8 mouse cellular contexts compared by ENCODE assay signal in genomic region chr13:85288574-85288842, GRCm38 (mm10). TPM values are rescaled to one million over a fixed set of nuclear protein-coding genes. Genes with fewer than 3 reads are reported as not detected.
DNase-seq lines count a peak whose midpoint lies in the region; ATAC-seq and TF ChIP-seq lines count a peak whose summit lies in the region.

No protein-coding gene starts in this region.

- DNase-seq in cerebellum, adult 2 months, result no peak
- no peak for DNase-seq in cerebellum, adult 9-11 months
- peak; percentile 11 for DNase-seq in ovary, adult 18-20 months (ENCODE audit: low spot score)
- DNase-seq in ovary, postnatal 10 days (ENCODE audit: low spot score), result no peak
- DNase-seq in cerebellum, postnatal 10 days, result no peak

- no peaks in the 10 kb centered on the region for H3K4me1 ChIP-seq in cerebellum, adult 2 months (ENCODE audit: control insufficient read depth, insufficient read depth, low read length)
- H3K4me1 ChIP-seq in limb, embryonic 12.5 days (replicated peaks), result peaks cover 3% of the 10 kb centered on the region
- no peaks in the 10 kb centered on the region for H3K4me1 ChIP-seq in stomach, embryonic 15.5 days

- H3K27ac ChIP-seq in cerebellum, adult 2 months (ENCODE audit: insufficient read depth, low read length), result peak overlapping the region; percentile 86
- peak overlapping the region; percentile 100 for H3K27ac ChIP-seq in limb, embryonic 12.5 days
- peak overlapping the region; percentile 100 for H3K27ac ChIP-seq in stomach, embryonic 15.5 days

- ATAC-seq in limb, embryonic 12.5 days (ENCODE audit: insufficient number of reproducible peaks, insufficient read depth, low FRiP score, low TSS enrichment, low read depth), result no peak; the same call in 1 of the 2 replicates
- ATAC-seq in stomach, embryonic 15.5 days (ENCODE audit: insufficient read depth, low FRiP score, low read depth), result no peak
- ATAC-seq in erythroid progenitor cell, adult 5-6 weeks (replicated peaks; ENCODE audit: low FRiP score, poor library complexity, severe bottlenecking), result no peak

- peak overlapping the region; percentile 66 for H3K4me2 ChIP-seq in limb, embryonic 12.5 days
- H3K4me2 ChIP-seq in stomach, embryonic 15.5 days, result peak overlapping the region; percentile 62

- H3K36me3 ChIP-seq in limb, embryonic 12.5 days, result no peaks in the 10 kb centered on the region
- H3K36me3 ChIP-seq in stomach, embryonic 15.5 days, result no peaks in the 10 kb centered on the region

- H3K9me3 ChIP-seq in limb, embryonic 12.5 days, result no peaks in the 10 kb centered on the region
- H3K9me3 ChIP-seq in stomach, embryonic 15.5 days, result no peaks in the 10 kb centered on the region

- H3K27me3 ChIP-seq in cerebellum, adult 2 months (ENCODE audit: control insufficient read depth, insufficient read depth, low read length), result no peaks in the 10 kb centered on the region
- H3K27me3 ChIP-seq in limb, embryonic 12.5 days, result no peaks in the 10 kb centered on the region
- no peaks in the 10 kb centered on the region for H3K27me3 ChIP-seq in stomach, embryonic 15.5 days (replicated peaks)

- H3K9ac ChIP-seq in limb, embryonic 12.5 days (replicated peaks), result peak overlapping the region; percentile 95
- H3K9ac ChIP-seq in stomach, embryonic 15.5 days, result peak overlapping the region; percentile 100

- peak overlapping the region; percentile 97 for H3K4me3 ChIP-seq in cerebellum, adult 2 months (replicated peaks; ENCODE audit: insufficient read depth, low read depth, low read length)
- peak overlapping the region; percentile 99 for H3K4me3 ChIP-seq in limb, embryonic 12.5 days (replicated peaks)
- peak overlapping the region; percentile 99 for H3K4me3 ChIP-seq in stomach, embryonic 15.5 days (replicated peaks)

- TF ChIP-seq CTCF in cerebellum, adult 2 months (IDR thresholded peaks at IDR 0.05; ENCODE audit: borderline replicate concordance, insufficient read depth, low read depth, low read length), result no peak

- TF ChIP-seq POLR2A in cerebellum, adult 2 months (IDR thresholded peaks at IDR 0.05; ENCODE audit: borderline replicate concordance, insufficient read depth, low read length), result no peak

- under 1% methylated on average over 35 of the region's 35 CpGs for WGBS in cerebellum, adult 2 months
- WGBS in limb, embryonic 12.5 days, result under 1% methylated on average over 35 of the region's 35 CpGs
- under 1% methylated on average over 35 of the region's 35 CpGs for WGBS in stomach, embryonic 15.5 days

RNA-seq across cellular contexts. Expression of gene Rasa1, which starts 0.4 kb away (rescaled TPM):
- 40.9 and 43.8 TPM in 2 replicates for polyA plus RNA-seq in cerebellum, adult 2 months (2012; rRNA removed)
- polyA plus RNA-seq in limb, embryonic 12.5 days (2016; fragmentation: Nextera tagmentation; extraction: Ambion mirVana), result 54.6 and 61.3 TPM in 2 replicates
- polyA plus RNA-seq in stomach, embryonic 15.5 days (2015; fragmentation: Nextera tagmentation; extraction: Ambion mirVana), result 39.0 and 41.0 TPM in 2 replicates
- total RNA-seq in erythroid progenitor cell, adult 5-6 weeks (2015; ENCODE audit: low replicate concordance), result 44.9 and 52.3 TPM in 2 replicates
- 41.8 and 47.2 TPM in 2 replicates for total RNA-seq in erythroid progenitor cell, adult 5-6 weeks (2017; ENCODE audit: low replicate concordance)
